Mouse (Mus musculus) heart, embryonic 14.5 days (tissue): Measurements from ENCODE around the gene Traf3ip2. TPM values are rescaled to one million over a fixed set of nuclear protein-coding genes. Genes with fewer than 3 reads are reported as not detected.
A peak's percentile ranks its signal among the peaks of the same experiment; 100 is the strongest.

ENCODE experiments used
- ATAC-seq: fragments of 200-750 bp; cut with Nextera tagmentation; 2 replicates; pipeline ENCODE4 v1.8.0; 2017; ENCODE audit warnings: low read depth, moderate TSS enrichment; ENCODE audit not compliant: insufficient number of reproducible peaks, insufficient read depth, low FRiP score
- H3K27ac ChIP-seq, 2 experiments: fragments of 200-500 bp in 1 of 2; fragments of 300-500 bp in 1 of 2; sonication (generic) in 1 of 2; replicated peaks in 1 of 2; 2 replicates each; pipeline ENCODE4 v1.5.1; 2012 to 2014; ENCODE audit warnings: low read depth in 2 of 2, low read length in 2 of 2, control low read depth in 1 of 2, mild to moderate bottlenecking in 1 of 2, mixed read lengths in 1 of 2; ENCODE audit not compliant: control insufficient read depth in 1 of 2, insufficient read depth in 1 of 2
- H3K27me3 ChIP-seq: fragments of 300-500 bp; sonication (generic); 2 replicates; pipeline ENCODE4 v1.6.1; 2014; ENCODE audit warnings: mild to moderate bottlenecking, low read length, control low read depth; ENCODE audit not compliant: control insufficient read depth, insufficient read depth
- H3K36me3 ChIP-seq: fragments of 300-500 bp; sonication (generic); 2 replicates; pipeline ENCODE4 v1.6.1; 2014; ENCODE audit warnings: mild to moderate bottlenecking, control low read depth, low read length, mixed read lengths; ENCODE audit not compliant: control insufficient read depth, insufficient read depth
- H3K4me1 ChIP-seq, 2 experiments: fragments of 200-500 bp in 1 of 2; fragments of 300-500 bp in 1 of 2; sonication (generic) in 1 of 2; 2 replicates each; pipeline ENCODE4 v1.6.1; 2012 to 2014; ENCODE audit warnings: low read length in 2 of 2, control low read depth in 1 of 2, mixed read lengths in 1 of 2; ENCODE audit not compliant: control insufficient read depth in 2 of 2, insufficient read depth in 2 of 2
- H3K4me2 ChIP-seq: fragments of 300-500 bp; sonication (generic); 2 replicates; pipeline ENCODE4 v1.6.1; 2014; ENCODE audit warnings: mild to moderate bottlenecking, low read length
- H3K4me3 ChIP-seq, 2 experiments: fragments of 200-500 bp in 1 of 2; fragments of 300-500 bp in 1 of 2; sonication (generic) in 1 of 2; 2 replicates each; pipeline ENCODE4 v1.5.1; 2012 to 2014; ENCODE audit warnings: low read length in 2 of 2, mild to moderate bottlenecking in 2 of 2, control low read depth in 1 of 2, low read depth in 1 of 2, moderate library complexity in 1 of 2; ENCODE audit not compliant: control insufficient read depth in 1 of 2, insufficient read depth in 1 of 2
- H3K9ac ChIP-seq: fragments of 300-500 bp; sonication (generic); 2 replicates; pipeline ENCODE4 v1.6.1; 2014; ENCODE audit warnings: mild to moderate bottlenecking, low read length
- H3K9me3 ChIP-seq: fragments of 300-500 bp; sonication (generic); 2 replicates; pipeline ENCODE4 v1.6.1; 2016; ENCODE audit warnings: low read length, control low read depth; ENCODE audit not compliant: control insufficient read depth
- WGBS: fragments of 180-500 bp; shearing (Covaris S2); extraction: QIAGEN DNeasy Blood & Tissue Kit; methylation state at CpG from one replicate; pipeline ENCODE4 v1.1.7; 2014; 5-methylcytosine and 5-hydroxymethylcytosine counted together
- polyA plus RNA-seq: library from polyadenylated mRNA; unstranded; fragments of >200 nt; fragmentation: Nextera tagmentation; extraction: Ambion mirVana; gene quantifications from 2 replicates; pipeline ENCODE4 v1.2.1, GENCODE M21; 2014

Traf3ip2 gene
- polyA plus RNA-seq, 1 experiment from 2014 or later = 10.2 TPM

DNA sequence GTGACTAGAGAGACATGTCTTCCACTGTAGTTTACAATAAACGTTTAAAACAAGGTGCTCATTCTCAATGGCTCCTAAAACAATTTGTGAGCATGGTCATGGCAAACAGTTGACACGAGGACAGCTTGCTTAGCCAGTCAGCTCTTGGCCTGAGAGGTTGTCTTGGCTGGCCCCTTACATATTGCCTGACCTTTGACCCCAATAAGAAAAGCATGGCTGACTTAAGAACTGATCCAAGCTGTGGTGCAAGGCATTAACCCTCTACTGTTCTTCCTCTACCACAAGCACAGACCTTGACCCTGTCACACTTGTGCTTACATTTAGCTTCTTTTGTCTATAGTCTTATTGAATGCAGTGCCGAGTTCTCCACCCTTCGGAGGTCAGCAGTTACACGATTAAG lies 48.0 kb downstream of the Traf3ip2 start:
- Histone ChIP-seq H3K36me3 (no peaks in the 10 kb centered on the region), H3K9me3 (no peaks in the 10 kb centered on the region), H3K27me3 (no peaks in the 10 kb centered on the region), H3K27ac (peak overlapping the region; percentile 70 to 94), H3K9ac (no peak overlapping the region), H3K4me1 (peaks cover 32 to 53% of the 10 kb centered on the region in 2 experiments), H3K4me3 (no peak overlapping the region), H3K4me2 (no peak overlapping the region)
- 82% methylated on average over 5 of the region's 5 CpGs for WGBS
- no peak for ATAC-seq

- Histone ChIP-seq H3K27ac (peak overlapping the region; percentile 73 to 78), H3K9me3 (no peaks in the 10 kb centered on the region), H3K9ac (peak overlapping the region; percentile 30; the same call in 1 of the 2 replicates), H3K27me3 (no peaks in the 10 kb centered on the region), H3K36me3 (no peaks in the 10 kb centered on the region), H3K4me2 (no peak overlapping the region), H3K4me1 (peaks cover 11 to 35% of the 10 kb centered on the region in 2 experiments), H3K4me3 (no peak overlapping the region)
- 29% methylated on average over 4 of the region's 4 CpGs for WGBS
- no peak for ATAC-seq
Measured at GRCm38 (mm10) chr10:39665071-39665502, 52.4 kb downstream of the Traf3ip2 start.

DNA sequence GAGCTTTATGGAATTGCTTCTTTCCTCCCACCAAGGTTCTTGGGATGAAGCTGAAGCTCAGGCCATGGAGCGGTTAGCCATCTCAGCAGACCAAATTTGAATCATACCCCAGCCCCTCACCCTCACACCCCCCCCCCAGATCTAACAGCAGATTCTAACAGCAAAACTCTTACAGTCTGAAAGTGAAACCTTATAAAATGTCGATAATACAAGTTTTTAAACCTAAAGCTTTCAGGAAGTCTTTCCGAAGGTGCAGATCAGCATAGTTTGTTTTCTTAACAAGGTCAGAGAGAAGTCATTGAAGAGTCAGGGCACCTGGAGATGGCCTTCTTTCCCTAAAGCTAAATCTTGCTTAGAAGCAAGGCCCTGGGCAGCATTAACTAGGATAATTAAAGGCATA lies 53.3 kb downstream of the Traf3ip2 start:
- Histone ChIP-seq H3K9ac (no peak overlapping the region), H3K4me1 (peaks cover 5 to 26% of the 10 kb centered on the region in 2 experiments), H3K27me3 (no peaks in the 10 kb centered on the region), H3K36me3 (peaks cover 5% of the 10 kb centered on the region; the same call in 1 of the 2 replicates), H3K9me3 (no peaks in the 10 kb centered on the region), H3K4me3 (no peak overlapping the region), H3K4me2 (no peak overlapping the region), H3K27ac (peak overlapping the region in 1 of 2 experiments; percentile 19; a peak in 2 of 4 replicates)
- no peak for ATAC-seq
- 62% methylated on average over 3 of the region's 3 CpGs for WGBS

DNA sequence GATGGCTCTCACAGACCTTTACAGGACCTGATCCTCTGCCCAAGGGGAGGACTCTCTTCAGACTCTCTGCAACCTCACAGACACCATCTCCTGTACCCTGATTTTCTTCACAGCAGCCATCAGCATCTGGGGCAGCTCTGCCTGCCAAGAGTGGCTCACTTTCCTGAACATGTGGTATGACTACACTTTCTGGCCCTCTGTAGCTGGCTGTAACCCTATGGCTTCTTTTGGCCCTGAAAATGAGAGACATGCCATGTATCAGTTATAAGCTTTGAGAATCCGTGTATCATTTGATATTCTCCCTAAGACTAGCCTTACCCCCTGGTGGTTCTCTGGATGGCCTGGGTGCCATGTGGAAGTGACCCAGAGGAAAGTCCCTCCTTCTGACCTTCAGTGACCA lies 58.7 kb downstream of the Traf3ip2 start:
- Histone ChIP-seq H3K4me3 (no peak overlapping the region), H3K9me3 (no peaks in the 10 kb centered on the region), H3K4me2 (no peak overlapping the region), H3K9ac (no peak overlapping the region), H3K27ac (no peak overlapping the region), H3K4me1 (peaks cover 6 to 10% of the 10 kb centered on the region in 2 experiments), H3K27me3 (no peaks in the 10 kb centered on the region), H3K36me3 (peaks cover 5% of the 10 kb centered on the region; the same call in 1 of the 2 replicates)
- 81% methylated on average over 1 of the region's 1 CpGs for WGBS
- ATAC-seq = no peak

DNA sequence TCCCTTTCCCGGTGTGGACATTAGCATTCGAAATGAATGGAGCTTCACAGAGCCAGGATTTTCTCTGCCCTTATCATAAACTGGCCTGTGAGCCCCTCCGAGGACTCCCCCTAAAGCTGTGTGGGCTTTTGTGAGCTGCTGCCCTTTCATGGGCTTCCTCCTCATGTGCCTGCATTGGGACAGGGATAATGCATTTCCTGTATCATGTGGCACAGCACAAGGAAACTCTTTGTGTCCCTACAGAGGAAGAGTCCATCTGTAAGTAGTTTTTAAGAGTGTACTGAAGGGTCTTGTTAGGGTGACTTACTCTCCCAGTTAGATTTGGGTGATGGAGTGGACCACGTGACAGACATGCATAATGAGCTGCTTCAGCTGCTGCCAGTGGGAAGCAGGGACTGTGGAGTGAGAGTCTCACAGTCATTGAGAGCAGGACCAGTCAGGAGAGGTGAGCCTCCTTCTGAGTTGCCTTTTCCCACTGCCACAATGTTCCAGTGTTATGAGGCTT lies 59.9 kb downstream of the Traf3ip2 start:
- Histone ChIP-seq H3K36me3 (peaks cover 5% of the 10 kb centered on the region; the same call in 1 of the 2 replicates), H3K27ac (no peak overlapping the region; a peak in 1 of 4 replicates), H3K9ac (no peak overlapping the region), H3K9me3 (no peaks in the 10 kb centered on the region), H3K4me2 (no peak overlapping the region), H3K27me3 (no peaks in the 10 kb centered on the region), H3K4me1 (peaks cover 6 to 10% of the 10 kb centered on the region in 2 experiments), H3K4me3 (no peak overlapping the region)
- no peak for ATAC-seq
- 23% methylated on average over 4 of the region's 4 CpGs for WGBS

DNA sequence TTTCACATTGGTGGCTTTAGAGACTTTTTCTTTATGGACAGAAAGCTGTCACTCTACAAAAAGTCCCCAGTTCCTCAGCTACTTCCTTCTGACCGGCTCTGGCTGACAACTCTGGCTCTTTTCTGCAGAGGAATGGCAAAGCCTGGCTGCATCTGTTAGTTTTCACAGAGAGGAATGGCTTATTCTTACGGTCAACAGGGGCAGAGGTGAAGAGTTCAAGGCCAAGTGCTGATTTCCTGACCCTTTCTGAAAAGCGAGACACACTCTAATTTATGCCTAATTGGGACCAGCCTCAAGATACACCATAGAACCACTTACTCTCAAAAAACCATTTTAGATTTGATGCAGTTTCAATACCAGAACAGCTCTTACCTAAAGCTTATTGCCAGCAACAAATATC lies 61.4 kb downstream of the Traf3ip2 start:
- H3K4me3 ChIP-seq = no peak overlapping the region
- peaks cover 6 to 10% of the 10 kb centered on the region in 2 experiments for H3K4me1 ChIP-seq
- no peaks in the 10 kb centered on the region for H3K9me3 ChIP-seq
- H3K27me3 ChIP-seq = no peaks in the 10 kb centered on the region
- H3K4me2 ChIP-seq = no peak overlapping the region
- no peak for ATAC-seq
- H3K36me3 ChIP-seq = peaks cover 5% of the 10 kb centered on the region; the same call in 1 of the 2 replicates
- no peak overlapping the region for H3K9ac ChIP-seq
- H3K27ac ChIP-seq = no peak overlapping the region
- WGBS = 33% methylated on average over 3 of the region's 3 CpGs

DNA sequence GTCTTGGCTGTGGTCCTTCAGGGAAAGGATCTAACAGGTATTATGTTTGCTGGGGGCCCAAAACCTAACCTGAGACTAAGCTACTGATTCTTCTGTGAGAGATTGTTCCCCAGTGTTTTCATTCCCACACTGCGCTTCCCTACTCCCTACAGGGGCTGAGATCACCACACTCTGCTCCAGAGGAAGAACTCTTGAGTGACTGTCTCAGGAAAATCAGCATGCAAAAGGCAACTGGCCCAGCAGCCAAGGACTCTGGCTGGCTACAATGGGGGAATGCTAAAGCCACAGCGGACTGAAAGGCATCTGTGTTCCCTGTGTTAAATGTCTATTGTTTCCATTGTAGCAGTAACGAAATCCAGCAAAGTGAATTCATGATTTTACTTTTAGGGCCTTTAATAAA lies 62.0 kb downstream of the Traf3ip2 start:
- Histone ChIP-seq H3K4me3 (no peak overlapping the region), H3K36me3 (peaks cover 5% of the 10 kb centered on the region; the same call in 1 of the 2 replicates), H3K9ac (no peak overlapping the region), H3K4me1 (peaks cover 6 to 10% of the 10 kb centered on the region in 2 experiments), H3K27me3 (no peaks in the 10 kb centered on the region), H3K4me2 (no peak overlapping the region), H3K27ac (no peak overlapping the region; a peak in 1 of 4 replicates), H3K9me3 (no peaks in the 10 kb centered on the region)
- WGBS = 82% methylated on average over 3 of the region's 3 CpGs
- no peak for ATAC-seq
